Mouse (Mus musculus): ENCODE data around the gene AY358078. TPM values are rescaled to one million over a fixed set of nuclear protein-coding genes. Genes with fewer than 3 reads are reported as not detected.
"Not testable (repeated sequence)": the region's sequence is repeated elsewhere in the genome, so short reads cannot be mapped to it uniquely, and the experiment has no call there.

AY358078 gene
- total and polyA plus RNA-seq, 3 experiments = 0.26 TPM; not detected in 2

DNA sequence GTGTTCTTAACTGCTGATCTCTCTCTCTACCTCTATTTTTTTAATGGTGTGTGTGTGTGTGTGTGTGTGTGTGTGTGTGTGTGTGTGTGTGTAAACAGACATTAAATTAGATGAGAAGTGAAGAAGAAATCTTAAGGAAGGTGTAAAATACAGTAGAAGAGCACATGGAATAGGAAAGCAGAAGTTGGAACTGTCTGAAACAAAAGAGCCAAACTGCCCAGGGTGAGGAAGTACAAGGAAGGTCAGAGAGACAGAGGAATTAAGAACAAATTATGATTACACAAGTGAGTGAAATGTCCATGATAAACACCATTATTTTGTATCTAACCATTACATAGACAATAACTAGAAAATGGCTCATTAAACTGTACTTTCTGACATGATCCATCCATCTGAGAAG, 44.0 kb downstream of the AY358078 start:
- in situ Hi-C loops (cut with MboI; ENCODE audit: low pct_ligation_motif_present, low pct_unique_long_range_greater_than_20kb, low sequenced_read_pairs) = no loop called here
- TF ChIP-seq RAD21 (IDR thresholded peaks at IDR 0.05; ENCODE audit: low read depth, low read length) (no peak), HCFC1 (IDR thresholded peaks at IDR 0.05; ENCODE audit: low read depth, low read length) (no peak), RCOR1 (conservative IDR thresholded peaks at IDR 0.05; ENCODE audit: low read depth, low read length) (no peak), NRF1 (IDR thresholded peaks at IDR 0.05; ENCODE audit: low read depth, low read length) (no peak), KAT2A (IDR thresholded peaks at IDR 0.05; ENCODE audit: insufficient replicate concordance, low read length) (no peak), SMC3 (IDR thresholded peaks at IDR 0.05; ENCODE audit: low read depth, low read length) (no peak)
- Histone ChIP-seq H3K4me1 (ENCODE audit: control insufficient read depth in 1 of 2, insufficient read depth in 2 of 2) (no peaks in the 10 kb centered on the region), H3K27me3 (replicated peaks) (no peaks in the 10 kb centered on the region), H3K36me3 (replicated peaks in 1 of 2; ENCODE audit: control insufficient read depth in 1 of 2, insufficient read depth in 1 of 2, low read length in 1 of 2) (no peaks in the 10 kb centered on the region), H3K9me3 (replicated peaks; ENCODE audit: low read length) (no peaks in the 10 kb centered on the region), H3K4me3 (replicated peaks in 1 of 3; ENCODE audit: low read depth in 2 of 3, low read length in 2 of 3, poor library complexity in 1 of 3) (no peak overlapping the region), H3K27ac (ENCODE audit: insufficient read depth, low read depth) (no peak overlapping the region), H3K4me2 (ENCODE audit: insufficient read depth, low read depth, poor library complexity, severe bottlenecking) (no peak overlapping the region), H3K9ac (ENCODE audit: insufficient read depth, low read depth) (no peak overlapping the region), H3K79me2 (replicated peaks; ENCODE audit: control insufficient read depth, extremely low read depth, insufficient read depth, poor library complexity, severe bottlenecking) (no peaks in the 10 kb centered on the region)
- dilution Hi-C loops (cut with MboI; ENCODE audit: extremely low pct_ligation_motif_present, extremely low pct_unique_long_range_greater_than_20kb, low sequenced_read_pairs) = no loop called here
- no peak for DNase-seq (ENCODE audit: extremely low read depth)

DNA sequence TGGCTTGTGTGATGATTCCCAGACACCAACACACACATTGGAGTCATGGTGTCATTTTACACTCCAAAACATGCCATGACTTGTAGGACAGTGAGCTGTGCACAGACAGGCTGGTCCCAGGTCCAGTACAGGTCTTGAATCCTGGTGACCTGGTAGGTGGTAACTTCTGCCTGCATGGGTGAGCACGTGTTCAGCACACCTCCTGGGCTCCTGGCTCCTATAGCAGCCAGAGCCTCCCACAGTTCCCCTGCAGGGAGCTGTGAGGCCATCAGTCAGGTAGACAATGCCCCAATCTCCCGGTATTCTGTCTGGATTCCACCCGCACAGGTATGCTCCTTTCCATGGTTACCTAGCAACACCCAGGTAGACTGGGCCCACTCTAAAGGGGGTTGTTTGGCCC, 46.7 kb downstream of the AY358078 start:
- no peak for TF ChIP-seq JUN (IDR thresholded peaks at IDR 0.05; ENCODE audit: insufficient read depth, low read depth, low read length)
- TF ChIP-seq CHD1 (IDR thresholded peaks at IDR 0.05; ENCODE audit: low read depth, low read length) = no peak

DNA sequence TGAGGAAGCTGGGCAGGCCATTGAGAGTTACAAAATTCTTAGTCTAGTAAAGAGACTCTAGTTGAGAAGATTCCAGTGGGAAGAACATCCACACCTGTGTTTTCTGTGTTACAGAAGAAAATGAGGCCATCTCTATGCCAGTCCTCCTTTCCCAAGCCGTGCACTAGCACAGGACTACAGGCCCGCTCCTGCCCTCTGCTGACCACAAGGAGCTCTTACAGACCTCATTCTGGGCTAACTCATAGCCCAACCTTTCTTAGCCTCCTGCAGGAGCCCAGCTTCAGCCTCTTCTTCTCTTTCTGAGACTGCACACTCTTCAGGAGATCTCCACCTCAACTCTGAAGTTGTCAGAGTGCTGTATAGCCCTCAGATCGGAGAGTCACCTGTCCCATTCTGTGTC, 51.2 kb downstream of the AY358078 start:
- H3K27me3 ChIP-seq (replicated peaks); dilution Hi-C loops (cut with MboI; ENCODE audit: extremely low pct_ligation_motif_present, extremely low pct_unique_long_range_greater_than_20kb, low sequenced_read_pairs); H3K4me2 ChIP-seq (ENCODE audit: insufficient read depth, low read depth, poor library complexity, severe bottlenecking); H3K9me3 ChIP-seq (replicated peaks; ENCODE audit: low read length); H3K36me3 ChIP-seq (replicated peaks in 1 of 2; ENCODE audit: control insufficient read depth in 1 of 2, insufficient read depth in 1 of 2, low read length in 1 of 2); H3K27ac ChIP-seq (ENCODE audit: insufficient read depth, low read depth); H3K4me1 ChIP-seq (ENCODE audit: control insufficient read depth in 1 of 2, insufficient read depth in 2 of 2); H3K9ac ChIP-seq (ENCODE audit: insufficient read depth, low read depth); H3K4me3 ChIP-seq (replicated peaks in 1 of 3; ENCODE audit: low read depth in 2 of 3, low read length in 2 of 3, poor library complexity in 1 of 3); H3K79me2 ChIP-seq (replicated peaks; ENCODE audit: control insufficient read depth, extremely low read depth, insufficient read depth, poor library complexity, severe bottlenecking): not testable (repeated sequence)
- in situ Hi-C loops (cut with MboI; ENCODE audit: low pct_ligation_motif_present, low pct_unique_long_range_greater_than_20kb, low sequenced_read_pairs) = loop anchor here (25.0 kb wide), 1 partner anchor 89 kb away; the partner anchor contains the start of gene Ang4
- DNase-seq (ENCODE audit: extremely low read depth) = peak; percentile 28
- peak in 1 of 2 experiments; percentile 60; a peak in 2 of 4 replicates for TF ChIP-seq CTCF (conservative IDR thresholded peaks at IDR 0.05 in 1 of 2, IDR thresholded peaks at IDR 0.05 in 1 of 2; ENCODE audit: low read depth in 2 of 2, low read length in 2 of 2)
- peak; percentile 26 for TF ChIP-seq RAD21 (IDR thresholded peaks at IDR 0.05; ENCODE audit: low read depth, low read length)
- TF ChIP-seq SMC3 (IDR thresholded peaks at IDR 0.05; ENCODE audit: low read depth, low read length) = peak; percentile 44

More for the DNA sequence above, 46.7 kb downstream of the AY358078 start:
- H3K79me2 ChIP-seq (replicated peaks; ENCODE audit: control insufficient read depth, extremely low read depth, insufficient read depth, poor library complexity, severe bottlenecking) = no peaks in the 10 kb centered on the region
- H3K27me3 ChIP-seq (replicated peaks) = no peaks in the 10 kb centered on the region
- no peaks in the 10 kb centered on the region for H3K4me1 ChIP-seq (ENCODE audit: control insufficient read depth in 1 of 2, insufficient read depth in 2 of 2)
- DNase-seq (ENCODE audit: extremely low read depth) = no peak
- H3K9ac ChIP-seq (ENCODE audit: insufficient read depth, low read depth) = no peak overlapping the region
- H3K4me2 ChIP-seq (ENCODE audit: insufficient read depth, low read depth, poor library complexity, severe bottlenecking) = no peak overlapping the region
- no peaks in the 10 kb centered on the region for H3K9me3 ChIP-seq (replicated peaks; ENCODE audit: low read length)
- H3K4me3 ChIP-seq (replicated peaks in 1 of 3; ENCODE audit: low read depth in 2 of 3, low read length in 2 of 3, poor library complexity in 1 of 3) = no peak overlapping the region
- no peak overlapping the region for H3K27ac ChIP-seq (ENCODE audit: insufficient read depth, low read depth)
- in situ Hi-C loops (cut with MboI; ENCODE audit: low pct_ligation_motif_present, low pct_unique_long_range_greater_than_20kb, low sequenced_read_pairs) = no loop called here
- dilution Hi-C loops (cut with MboI; ENCODE audit: extremely low pct_ligation_motif_present, extremely low pct_unique_long_range_greater_than_20kb, low sequenced_read_pairs) = no loop called here
- H3K36me3 ChIP-seq (replicated peaks in 1 of 2; ENCODE audit: control insufficient read depth in 1 of 2, insufficient read depth in 1 of 2, low read length in 1 of 2) = no peaks in the 10 kb centered on the region

All from CH12.LX (cell line).